Mouse (Mus musculus) testis, adult 2 months (tissue): ENCODE results near the gene Maco1.

Experiments used
- CTCF ChIP-seq: fragments of 200-500 bp; IDR thresholded peaks from 2 replicates; pipeline ENCODE4 v1.5.1; 2012; ENCODE audit warnings: low read depth, mild to moderate bottlenecking, inconsistent platforms, low read length, moderate library complexity; ENCODE audit not compliant: control insufficient read depth, insufficient read depth, insufficient replicate concordance
- POLR2A ChIP-seq: fragments of 200-500 bp; IDR thresholded peaks from 2 replicates; pipeline ENCODE4 v1.6.1; 2012; ENCODE audit warnings: low read depth, mild to moderate bottlenecking, inconsistent platforms, low read length, moderate library complexity; ENCODE audit not compliant: control insufficient read depth

- TF ChIP-seq CTCF (no peak), POLR2A (no peak)
Observed at GRCm38 (mm10) chr4:134791731-134792130, 61.4 kb downstream of the Maco1 start.
